Mouse (Mus musculus) G1E (cell line): ENCODE data around the gene Map7d1. TPM values are rescaled to one million over a fixed set of nuclear protein-coding genes. Genes with fewer than 3 reads are reported as not detected.

Experiments used
- ATAC-seq: 2 replicates; pipeline ENCODE4 v1.8.0; 2016; ENCODE audit warnings: mild to moderate bottlenecking; ENCODE audit not compliant: insufficient number of reproducible peaks, poor library complexity, low FRiP score, severe bottlenecking; ENCODE audit errors: extremely low read depth
- DNase-seq: peaks from one replicate; pipeline ENCODE4 v3.0.0; 2012; ENCODE audit warnings: low spot score
- H3K27me3 ChIP-seq: 2 replicates; pipeline ENCODE4 v1.6.1; 2012; ENCODE audit warnings: mild to moderate bottlenecking, low read length, inconsistent platforms; ENCODE audit not compliant: insufficient read depth
- H3K36me3 ChIP-seq: replicated peaks from 2 replicates; pipeline ENCODE3; 2012; ENCODE audit warnings: mild to moderate bottlenecking, inconsistent platforms
- H3K4me1 ChIP-seq: 2 replicates; pipeline ENCODE4 v1.6.1; 2012; ENCODE audit warnings: low read depth, low read length, inconsistent platforms, mixed read lengths; ENCODE audit not compliant: insufficient read depth
- H3K4me3 ChIP-seq: 2 replicates; pipeline ENCODE4 v1.5.1; 2012; ENCODE audit warnings: low read depth, mild to moderate bottlenecking, inconsistent platforms, low read length, moderate library complexity, mixed read lengths
- H3K9me3 ChIP-seq: replicated peaks from 2 replicates; pipeline ENCODE4 v1.6.1; 2012; ENCODE audit warnings: inconsistent platforms
- CTCF ChIP-seq: IDR thresholded peaks from 2 replicates; pipeline ENCODE4 v1.5.1; 2012; ENCODE audit warnings: low read depth, low read length, inconsistent platforms, mixed read lengths
- GATA1 ChIP-seq: IDR thresholded peaks from 2 replicates; pipeline ENCODE4 v1.6.1; 2012; ENCODE audit warnings: borderline replicate concordance, low read length, inconsistent platforms, mixed read lengths
- GATA2 ChIP-seq: IDR thresholded peaks from 2 replicates; pipeline ENCODE4 v1.6.1; 2012; ENCODE audit warnings: low read depth, low read length, inconsistent platforms, borderline replicate concordance
- POLR2AphosphoS5 ChIP-seq: IDR thresholded peaks from 2 replicates; pipeline ENCODE4 v1.6.1; 2012; ENCODE audit warnings: low read depth, low read length, inconsistent platforms; ENCODE audit not compliant: insufficient replicate concordance
- TAL1 ChIP-seq: conservative IDR thresholded peaks from 2 replicates; pipeline ENCODE4 v1.6.1; 2012; ENCODE audit warnings: low read depth, low read length, inconsistent platforms, mixed read lengths
- polyA plus RNA-seq: library from polyadenylated mRNA; stranded (reverse); fragments of >175 nt; gene quantifications from 2 replicates; pipeline ENCODE4 v1.2.3, GENCODE M21; 2012
- total RNA-seq, 2 experiments: library from RNA; stranded (forward) in 1 of 2; stranded (reverse) in 1 of 2; fragments of 200-1000 nt in 1 of 2; fragments of >200 nt in 1 of 2; fragmentation: Nextera tagmentation in 1 of 2; gene quantifications; 2 replicates each; pipeline ENCODE4 v1.2.3; 2014 to 2017

Map7d1 gene
- total and polyA plus RNA-seq, 3 experiments: 8.0 to 73.8 (median 15.2) TPM

- ATAC-seq (no peak), DNase-seq (no peak)
- Histone ChIP-seq H3K27me3 (no peaks in the 10 kb centered on the region; the same call in 1 of the 2 replicates), H3K4me1 (peaks cover 13% of the 10 kb centered on the region), H3K36me3 (peaks cover 94% of the 10 kb centered on the region), H3K9me3 (no peaks in the 10 kb centered on the region), H3K4me3 (no peak overlapping the region)
- TF ChIP-seq GATA1 (no peak), POLR2AphosphoS5 (no peak), CTCF (no peak), GATA2 (no peak), TAL1 (no peak)
Observed at GRCm38 (mm10) chr4:126236467-126237280, 19.5 kb downstream of the Map7d1 start.

DNA sequence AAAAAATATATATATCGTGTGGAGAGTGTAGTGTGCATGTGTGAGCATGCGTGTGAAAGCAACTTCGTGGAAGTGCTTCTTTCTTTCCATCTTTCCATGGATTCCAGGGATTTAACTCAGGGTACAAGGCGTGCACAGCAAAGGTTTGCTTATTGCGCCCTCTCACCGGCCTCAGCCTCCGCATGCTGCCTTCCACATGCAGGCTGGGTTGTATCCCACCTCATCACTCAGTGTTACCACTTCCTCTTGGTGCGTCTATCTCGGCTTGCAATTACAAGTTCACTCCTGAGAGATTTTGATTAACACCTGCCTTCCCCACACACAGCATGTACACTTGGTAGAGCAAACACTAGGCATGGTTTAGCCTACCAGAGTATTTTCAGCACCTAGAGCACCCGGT lies 21.0 kb downstream of the Map7d1 start:
- H3K36me3 ChIP-seq: peaks cover 90% of the 10 kb centered on the region
- no peak overlapping the region for H3K4me3 ChIP-seq
- no peak for TF ChIP-seq TAL1
- TF ChIP-seq CTCF: no peak
- no peak for TF ChIP-seq GATA2
- TF ChIP-seq GATA1: no peak
- TF ChIP-seq POLR2AphosphoS5: no peak
- H3K4me1 ChIP-seq: peaks cover 13% of the 10 kb centered on the region
- no peaks in the 10 kb centered on the region for H3K9me3 ChIP-seq
- ATAC-seq (no peak), DNase-seq (no peak)
- no peaks in the 10 kb centered on the region; the same call in 1 of the 2 replicates for H3K27me3 ChIP-seq

DNA sequence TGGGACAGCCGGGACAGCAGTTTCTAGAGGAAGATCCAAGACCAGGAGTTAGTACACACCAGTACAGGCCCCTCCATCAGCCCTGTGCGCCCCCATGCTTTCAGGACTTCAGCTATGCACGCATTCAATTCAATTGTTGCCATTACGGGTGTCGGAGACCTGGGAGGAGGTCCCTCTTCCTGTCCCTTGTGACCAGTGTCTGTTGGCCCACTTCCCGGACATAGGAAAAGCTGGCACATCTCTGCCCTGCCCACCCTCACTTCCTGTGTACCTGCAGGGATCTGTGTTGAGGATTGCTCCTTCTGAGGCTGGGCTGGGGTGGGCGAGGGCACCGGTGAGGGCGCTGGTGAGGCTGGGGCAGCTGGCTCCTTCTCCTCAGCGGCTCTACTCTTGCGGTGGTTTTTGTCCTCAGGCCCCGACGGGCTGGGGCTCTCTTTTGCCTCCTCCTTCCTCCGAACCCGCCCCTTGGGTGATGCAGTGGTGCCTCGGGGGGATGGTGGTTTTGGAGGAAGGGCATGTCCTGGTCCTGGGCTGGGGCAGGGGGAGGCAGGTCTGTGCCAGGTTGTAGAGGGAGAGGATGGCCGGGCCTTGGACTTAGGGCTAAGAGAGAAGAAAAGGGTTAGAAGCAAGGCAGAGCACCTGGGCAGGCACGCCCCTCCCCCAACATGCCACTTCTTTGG lies 21.5 kb downstream of the Map7d1 start:
- TF ChIP-seq POLR2AphosphoS5 (no peak), TAL1 (no peak), CTCF (no peak), GATA1 (no peak), GATA2 (no peak)
- Histone ChIP-seq H3K9me3 (no peaks in the 10 kb centered on the region), H3K4me3 (no peak overlapping the region), H3K36me3 (peaks cover 85% of the 10 kb centered on the region), H3K4me1 (peaks cover 13% of the 10 kb centered on the region), H3K27me3 (no peaks in the 10 kb centered on the region; the same call in 1 of the 2 replicates)
- DNase-seq (no peak), ATAC-seq (no peak)

DNA sequence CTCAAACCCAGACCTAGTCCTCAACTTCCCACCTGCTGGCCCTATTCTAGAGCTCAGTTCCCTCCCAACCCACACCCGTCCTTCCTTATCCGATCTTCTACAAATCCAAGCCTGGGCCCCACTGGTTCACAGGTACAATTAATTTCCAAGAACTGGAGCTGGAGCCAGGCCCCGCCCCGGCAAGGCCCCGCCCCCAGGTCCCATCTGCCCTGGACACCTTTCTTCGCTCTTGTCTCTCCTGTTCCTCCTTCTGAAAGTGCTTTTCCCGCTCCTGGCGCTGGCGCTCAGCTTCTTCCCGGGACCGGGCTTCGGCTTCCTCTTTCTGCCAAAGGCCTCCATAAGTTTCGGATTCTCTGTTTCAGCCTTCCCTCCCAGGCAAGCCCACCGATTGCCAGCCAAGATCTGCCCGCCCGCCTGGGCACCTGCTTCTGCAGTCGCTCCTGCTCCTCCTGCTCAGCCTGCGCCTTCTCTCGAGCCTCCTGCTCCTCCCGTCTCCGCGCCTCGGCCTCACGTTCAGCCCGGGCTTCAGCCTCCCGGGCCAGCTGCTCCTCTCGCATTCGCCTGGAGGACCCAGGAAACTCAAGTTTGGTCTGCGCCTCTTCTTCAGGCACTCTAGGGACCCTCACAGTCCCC lies 22.4 kb downstream of the Map7d1 start:
- peaks cover 13% of the 10 kb centered on the region for H3K4me1 ChIP-seq
- ATAC-seq (no peak), DNase-seq (no peak)
- no peaks in the 10 kb centered on the region; the same call in 1 of the 2 replicates for H3K27me3 ChIP-seq
- TF ChIP-seq POLR2AphosphoS5: no peak
- TF ChIP-seq GATA2: no peak
- no peak for TF ChIP-seq GATA1
- TF ChIP-seq TAL1: no peak
- no peak for TF ChIP-seq CTCF
- H3K9me3 ChIP-seq: no peaks in the 10 kb centered on the region
- H3K36me3 ChIP-seq: peaks cover 79% of the 10 kb centered on the region
- H3K4me3 ChIP-seq: no peak overlapping the region

DNA sequence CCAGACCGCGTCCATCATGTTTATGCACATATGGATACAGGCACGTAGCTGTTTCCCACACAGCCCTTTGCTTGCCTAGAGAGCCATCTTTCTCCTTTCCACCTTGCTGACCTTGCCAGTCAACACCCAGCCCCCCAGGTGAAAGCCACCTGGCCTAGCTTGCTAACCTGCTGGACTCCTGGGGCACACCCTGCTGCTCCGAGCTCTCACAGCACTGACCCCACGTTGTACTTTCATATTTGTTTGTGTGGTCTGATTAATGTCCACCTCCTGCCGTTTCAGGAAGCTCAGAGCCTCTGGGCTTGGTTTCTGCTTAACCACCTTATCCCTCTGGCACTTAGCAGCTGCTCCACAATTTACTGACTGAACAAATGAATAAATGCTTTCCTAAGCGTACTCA lies 26.2 kb downstream of the Map7d1 start:
- Histone ChIP-seq H3K36me3 (peaks cover 41% of the 10 kb centered on the region), H3K4me3 (no peak overlapping the region), H3K27me3 (peaks cover 7% of the 10 kb centered on the region; the same call in 1 of the 2 replicates), H3K9me3 (no peaks in the 10 kb centered on the region), H3K4me1 (peaks cover 27% of the 10 kb centered on the region)
- DNase-seq (no peak), ATAC-seq (no peak)
- TF ChIP-seq CTCF: no peak
- no peak for TF ChIP-seq GATA1
- no peak for TF ChIP-seq TAL1
- no peak for TF ChIP-seq POLR2AphosphoS5

DNA sequence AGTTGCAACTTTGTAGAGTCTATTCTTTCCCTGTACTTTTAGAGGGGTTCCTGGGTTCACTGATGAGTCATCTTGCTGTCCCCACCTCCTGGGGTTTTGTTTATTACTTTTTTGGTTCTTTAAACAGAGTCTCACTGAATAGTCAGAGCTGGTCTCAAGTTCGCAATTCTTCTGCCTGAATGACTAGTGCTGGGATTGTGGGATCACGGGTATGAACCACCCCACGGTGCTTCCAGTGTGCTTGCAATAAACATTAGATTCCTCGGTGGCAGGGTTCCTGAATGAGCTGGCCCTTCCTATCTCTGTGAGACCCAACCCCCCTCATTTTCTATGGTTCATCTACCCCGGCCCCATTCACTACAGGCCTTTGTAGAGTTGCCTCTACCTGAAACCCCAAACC lies 28.0 kb downstream of the Map7d1 start:
- TF ChIP-seq GATA2: no peak
- TF ChIP-seq TAL1: no peak
- TF ChIP-seq POLR2AphosphoS5: no peak
- TF ChIP-seq CTCF: no peak
- no peak for TF ChIP-seq GATA1
- H3K27me3 ChIP-seq: peaks cover 9% of the 10 kb centered on the region; the same call in 1 of the 2 replicates
- DNase-seq (no peak), ATAC-seq (no peak)
- no peaks in the 10 kb centered on the region for H3K9me3 ChIP-seq
- H3K36me3 ChIP-seq: peaks cover 23% of the 10 kb centered on the region
- peaks cover 18% of the 10 kb centered on the region for H3K4me1 ChIP-seq
- no peak overlapping the region for H3K4me3 ChIP-seq
